Comparison of ENCODE assay signal across 13 mouse cellular contexts in genomic region chr10:8304211-8304610, GRCm38 (mm10).
DNase-seq lines count a peak whose midpoint lies in the region.
"Had no signal": no experiment of that assay in that cellular context is flagged by ENCODE, and none has a peak within 500 bp of the region (broad histone marks: within the 10 kb centered on the region; RNA-seq: fewer than 3 reads in every experiment).

No protein-coding gene starts in this region.

- intact Hi-C loops in left cerebral cortex, postnatal 4 days (cut with DNase I): no loop called here

- DNase-seq in cerebellum, adult 11-12 months: peak; percentile 55
- DNase-seq in cerebellum, postnatal 4 days (ENCODE audit: low spot score in 2 of 2): no peak
- DNase-seq in heart, adult 11 months: peak; percentile 42
- DNase-seq in heart, postnatal 4 days: no peak
- DNase-seq in left cerebral cortex, postnatal 4 days: peak; percentile 17
- no peak for DNase-seq in left cerebral cortex, adult 11 months (ENCODE audit: low spot score)
- peak; percentile 32 for DNase-seq in brain, adult 2 months (ENCODE audit: low read depth, low spot score)
- no peak for DNase-seq in natural killer cell, adult 2 months (ENCODE audit: low spot score in 2 of 2)
- DNase-seq: adrenal gland, adult 2 months; adrenal gland, postnatal 10 days; adrenal gland, postnatal 25 days; cerebellum, adult 11 months; forebrain, postnatal 0 days had no signal

Comparison
In these comparisons a context has a peak if more than half of its experiments do, and no peak if none do; other contexts are left out.
1. DNase-seq: peak in cerebellum, adult 11-12 months (single experiment), heart, adult 11 months (single experiment), left cerebral cortex, postnatal 4 days (single experiment) and brain, adult 2 months (single experiment); none in cerebellum, postnatal 4 days (0 of 2), heart, postnatal 4 days (single experiment), left cerebral cortex, adult 11 months (single experiment) and natural killer cell, adult 2 months (0 of 2).